Mouse (Mus musculus) hematopoietic multipotent progenitor cell, adult 10-12 weeks (in vitro differentiated cells): ENCODE measurements around the gene Defb6. TPM values are rescaled to one million over a fixed set of nuclear protein-coding genes. Genes with fewer than 3 reads are reported as not detected.

ENCODE experiments used
- polyA plus RNA-seq: library from polyadenylated mRNA; stranded (reverse); fragments of >175 nt; gene quantifications from 2 replicates; pipeline ENCODE4 v1.2.3, GENCODE M21; 2012; ENCODE audit warnings: low replicate concordance

Defb6 gene
- not detected in 2 replicates for polyA plus RNA-seq

DNA sequence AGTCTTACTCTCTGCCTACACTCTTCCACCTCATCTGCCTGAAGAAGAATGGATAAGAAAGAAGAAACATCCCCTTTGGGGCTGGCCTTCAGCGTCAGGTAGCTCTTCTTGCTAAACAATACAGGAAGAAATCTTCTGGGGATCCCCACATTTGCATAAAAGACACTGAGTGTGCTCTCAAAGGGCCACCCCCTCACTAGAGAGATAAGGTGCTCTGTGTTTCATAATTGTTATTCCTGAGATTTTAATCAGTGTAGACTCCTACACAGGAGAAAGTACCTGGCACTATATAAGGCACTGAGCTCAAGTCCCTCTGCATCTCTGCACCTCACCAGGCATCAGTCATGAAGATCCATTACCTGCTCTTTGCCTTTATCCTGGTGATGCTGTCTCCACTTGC lies at the start of gene Defb6:
Defb6 (plus strand) TSS at position 318 of the 400 bp plus-strand sequence.

DNA sequence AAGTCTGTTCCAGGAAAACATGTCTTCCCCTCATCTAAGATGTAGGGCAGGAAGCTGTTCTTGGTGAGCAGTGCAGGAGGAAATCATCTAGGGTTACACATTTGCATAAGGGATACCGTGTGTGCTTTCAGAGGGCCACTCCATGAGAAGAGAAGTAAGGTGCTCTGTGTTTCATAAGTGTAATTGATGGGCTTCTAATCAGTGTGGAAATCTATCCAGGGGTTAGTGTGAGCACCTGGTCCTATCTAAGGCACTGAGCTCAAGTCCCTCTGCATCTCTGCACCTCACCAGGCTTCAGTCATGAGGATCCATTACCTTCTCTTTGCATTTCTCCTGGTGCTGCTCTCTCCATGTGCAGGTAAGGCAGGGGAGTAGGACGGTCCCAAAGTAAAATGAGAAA lies 14.3 kb downstream of the Defb6 start, which contains the start of gene Defb46:
Defb46 (plus strand) TSS at position 301 of the 400 bp plus-strand sequence.

DNA sequence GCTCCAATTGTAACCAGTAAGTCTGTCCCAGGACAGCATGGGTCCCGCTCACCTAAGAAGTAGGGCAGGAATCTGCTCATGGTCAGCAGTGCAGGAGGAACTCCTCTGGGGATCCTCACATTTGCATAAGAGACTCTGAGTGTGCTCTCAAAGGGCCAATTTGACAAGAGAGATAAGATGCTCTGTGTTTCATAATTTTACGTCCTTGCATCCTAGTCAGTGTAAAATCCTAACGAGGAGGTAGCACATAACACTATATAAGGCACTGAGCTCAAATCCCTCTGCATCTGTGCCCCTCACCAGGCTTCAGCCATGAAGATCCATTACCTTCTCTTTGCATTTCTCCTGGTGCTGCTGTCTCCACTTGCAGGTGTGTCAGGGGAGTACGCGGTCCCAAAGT lies 22.0 kb downstream of the Defb6 start, which contains the start of gene Defb5:
Defb5 (plus strand) TSS at position 301 of the 400 bp plus-strand sequence.

Other genes starting within 250 kb of the Defb6 start
- not detected in 2 replicates for gene Defb40, start 247.2 kb upstream of the Defb6 start, polyA plus RNA-seq
- not detected in 2 replicates for gene Defb37, start 234.4 kb upstream of the Defb6 start, polyA plus RNA-seq
- gene Defb38, start 198.9 kb upstream of the Defb6 start, polyA plus RNA-seq, result not detected in 2 replicates
- not detected in 2 replicates for gene Defb39, start 160.7 kb upstream of the Defb6 start, polyA plus RNA-seq
- gene Defb12, start 110.6 kb upstream of the Defb6 start, polyA plus RNA-seq, result not detected in 2 replicates
- not detected in 2 replicates for gene Defb34, start 101.7 kb upstream of the Defb6 start, polyA plus RNA-seq
- gene Gm45826, start 84.7 kb upstream of the Defb6 start, polyA plus RNA-seq, result not detected in 2 replicates
- not detected in 2 replicates for gene Defb14, start 31.1 kb upstream of the Defb6 start, polyA plus RNA-seq
- not detected in 2 replicates for gene Defb4, start 26.8 kb upstream of the Defb6 start, polyA plus RNA-seq
- gene Defb46, start 14.4 kb downstream of the Defb6 start, polyA plus RNA-seq, result not detected in 2 replicates
- not detected in 2 replicates for gene Defb5, start 22.1 kb downstream of the Defb6 start, polyA plus RNA-seq
- gene Defb3, start 67.9 kb downstream of the Defb6 start, polyA plus RNA-seq, result not detected in 2 replicates
- not detected in 2 replicates for gene Defb8, start 222.1 kb downstream of the Defb6 start, polyA plus RNA-seq